Mouse (Mus musculus): ENCODE results near the gene Gm10234.

DNA sequence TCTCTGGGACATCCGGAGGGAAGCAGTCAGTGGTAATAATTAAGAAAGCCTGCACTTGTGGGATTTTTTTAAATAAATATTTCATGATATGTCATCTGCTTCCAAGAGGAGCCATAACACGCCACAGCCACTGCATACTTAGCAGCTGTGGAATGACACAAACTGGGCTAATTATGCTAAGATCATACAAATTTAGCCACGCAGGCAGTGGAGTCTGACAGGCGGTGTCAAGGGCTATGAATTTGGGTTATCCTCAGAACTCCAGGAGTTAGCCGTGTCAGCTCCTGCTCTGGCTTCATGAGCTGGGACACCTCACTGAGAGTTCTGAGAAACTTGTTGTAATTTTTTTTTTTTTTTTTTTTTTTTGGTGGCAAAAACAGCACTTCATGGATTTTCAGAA lies 40.8 kb downstream of the Gm10234 start:
- TF ChIP-seq CTCF (IDR thresholded peaks at IDR 0.05; ENCODE audit: control insufficient read depth, insufficient read depth, insufficient read length) = no peak
- no peak for TF ChIP-seq MYOD1 (IDR thresholded peaks at IDR 0.05; ENCODE audit: control insufficient read depth, insufficient read length, low read depth)
